Mouse (Mus musculus) MEL (cell line): Measurements from ENCODE around the gene Rbm26. TPM values are rescaled to one million over a fixed set of nuclear protein-coding genes. Genes with fewer than 3 reads are reported as not detected.

ENCODE experiments used
- DNase-seq: peaks from one replicate; pipeline ENCODE4 v3.0.0; 2011; ENCODE audit warnings: low read depth, low spot score
- H3K27ac ChIP-seq: 2 replicates; pipeline ENCODE4 v1.5.1; 2012; ENCODE audit warnings: low read depth, mild to moderate bottlenecking, control low read depth, low read length, moderate library complexity; ENCODE audit not compliant: control insufficient read depth
- H3K27me3 ChIP-seq, 2 experiments: fragments of 150-350 bp in 1 of 2; sonication (generic) in 1 of 2; 2 replicates each; pipeline ENCODE4 v1.6.1; 2012; ENCODE audit warnings: low read length in 2 of 2, mild to moderate bottlenecking in 2 of 2, improper control_type of control experiment in 1 of 2, moderate library complexity in 1 of 2; ENCODE audit not compliant: insufficient read depth in 2 of 2, control insufficient read depth in 1 of 2
- H3K36me3 ChIP-seq, 2 experiments: 2 replicates each; pipeline ENCODE4 v1.6.1; 2012 to 2014; ENCODE audit warnings: low read length in 2 of 2, improper control_type of control experiment in 1 of 2, inconsistent platforms in 1 of 2, mild to moderate bottlenecking in 1 of 2; ENCODE audit not compliant: insufficient read depth in 2 of 2, control insufficient read depth in 1 of 2
- H3K4me1 ChIP-seq, 2 experiments: fragments of 150-350 bp in 1 of 2; sonication (generic) in 1 of 2; 2 replicates each; pipeline ENCODE4 v1.6.1; 2012; ENCODE audit warnings: low read length in 2 of 2, improper control_type of control experiment in 1 of 2, mild to moderate bottlenecking in 1 of 2; ENCODE audit not compliant: insufficient read depth in 2 of 2, control insufficient read depth in 1 of 2
- H3K4me3 ChIP-seq, 2 experiments: fragments of 150-350 bp in 1 of 2; sonication (generic) in 1 of 2; 2 replicates each; pipeline ENCODE4 v1.5.1; 2012; ENCODE audit warnings: low read depth in 2 of 2, low read length in 2 of 2, mild to moderate bottlenecking in 2 of 2, moderate library complexity in 2 of 2, control low read depth in 1 of 2, improper control_type of control experiment in 1 of 2; ENCODE audit not compliant: control insufficient read depth in 1 of 2, insufficient read depth in 1 of 2
- H3K79me2 ChIP-seq: 2 replicates; pipeline ENCODE4 v1.6.1; 2012; ENCODE audit warnings: mild to moderate bottlenecking, low read length, moderate library complexity; ENCODE audit not compliant: control insufficient read depth, poor library complexity, insufficient read depth
- H3K9ac ChIP-seq: 2 replicates; pipeline ENCODE4 v1.6.1; 2012; ENCODE audit warnings: low read depth, mild to moderate bottlenecking, control low read depth, low read length, moderate library complexity; ENCODE audit not compliant: control insufficient read depth, poor library complexity, severe bottlenecking
- H3K9me3 ChIP-seq: fragments of 150-350 bp; sonication (generic); replicated peaks from 2 replicates; pipeline ENCODE4 v1.6.1; 2012; ENCODE audit warnings: mild to moderate bottlenecking, low read length, improper control_type of control experiment, moderate library complexity; ENCODE audit not compliant: insufficient read depth
- BHLHE40 ChIP-seq: IDR thresholded peaks from 2 replicates; pipeline ENCODE4 v1.6.1; 2012; ENCODE audit warnings: low read depth, mild to moderate bottlenecking, inconsistent platforms, low read length, improper control_type of control experiment, borderline replicate concordance
- CTCF ChIP-seq, 3 experiments: IDR thresholded peaks in 2 of 3; conservative IDR thresholded peaks in 1 of 3; 2 replicates each; pipeline ENCODE4 v1.5.1; 2011 to 2012; ENCODE audit warnings: low read length in 3 of 3, low read depth in 2 of 3, mild to moderate bottlenecking in 2 of 3, improper control_type of control experiment in 1 of 3, inconsistent platforms in 1 of 3, mixed read lengths in 1 of 3, moderate library complexity in 1 of 3; ENCODE audit not compliant: control insufficient read depth in 1 of 3, insufficient read depth in 1 of 3, poor library complexity in 1 of 3, severe bottlenecking in 1 of 3
- E2F4 ChIP-seq: IDR thresholded peaks from 2 replicates; pipeline ENCODE4 v1.6.1; 2011; ENCODE audit warnings: low read depth, low read length, improper control_type of control experiment, borderline replicate concordance
- ELF1 ChIP-seq: IDR thresholded peaks from 2 replicates; pipeline ENCODE4 v1.6.1; 2014; ENCODE audit warnings: low read depth, mild to moderate bottlenecking, inconsistent platforms, low read length, improper control_type of control experiment, moderate library complexity
- ETS1 ChIP-seq: IDR thresholded peaks from 2 replicates; pipeline ENCODE4 v1.6.1; 2012; ENCODE audit warnings: low read depth, mild to moderate bottlenecking, inconsistent platforms, low read length, improper control_type of control experiment, moderate library complexity
- GABPA ChIP-seq: IDR thresholded peaks from 2 replicates; pipeline ENCODE4 v1.6.1; 2012; ENCODE audit warnings: low read depth, mild to moderate bottlenecking, inconsistent platforms, low read length, improper control_type of control experiment, moderate library complexity
- MAFK ChIP-seq: IDR thresholded peaks from 2 replicates; pipeline ENCODE4 v1.6.1; 2011; ENCODE audit warnings: low read depth, mild to moderate bottlenecking, low read length, improper control_type of control experiment, borderline replicate concordance
- MAX ChIP-seq: IDR thresholded peaks from 2 replicates; pipeline ENCODE4 v1.6.1; 2011; ENCODE audit warnings: low read length, improper control_type of control experiment
- MEF2A ChIP-seq: IDR thresholded peaks from 2 replicates; pipeline ENCODE4 v1.6.1; 2014; ENCODE audit warnings: low read depth, mild to moderate bottlenecking, inconsistent platforms, low read length, improper control_type of control experiment; ENCODE audit not compliant: poor library complexity, insufficient replicate concordance, severe bottlenecking; ENCODE audit errors: extremely low read depth
- MXI1 ChIP-seq: IDR thresholded peaks from 2 replicates; pipeline ENCODE4 v1.6.1; 2011; ENCODE audit warnings: mild to moderate bottlenecking, low read depth, low read length, improper control_type of control experiment
- MYC ChIP-seq: IDR thresholded peaks from 2 replicates; pipeline ENCODE4 v1.6.1; 2011; ENCODE audit warnings: low read depth, mild to moderate bottlenecking, low read length, improper control_type of control experiment, moderate library complexity
- NELFE ChIP-seq: IDR thresholded peaks from 2 replicates; pipeline ENCODE4 v1.6.1; 2011; ENCODE audit warnings: low read depth, low read length, improper control_type of control experiment
- POLR2AphosphoS5 ChIP-seq: IDR thresholded peaks from 2 replicates; pipeline ENCODE4 v1.6.1; 2012; ENCODE audit warnings: low read depth, borderline replicate concordance, mild to moderate bottlenecking, inconsistent platforms, low read length, moderate library complexity, mixed read lengths
- RCOR1 ChIP-seq: IDR thresholded peaks from 2 replicates; pipeline ENCODE4 v1.6.1; 2012; ENCODE audit warnings: low read depth, mild to moderate bottlenecking, inconsistent platforms, low read length, improper control_type of control experiment
- SIN3A ChIP-seq: IDR thresholded peaks from 2 replicates; pipeline ENCODE4 v1.6.1; 2012; ENCODE audit warnings: low read length, improper control_type of control experiment, inconsistent platforms
- SMC3 ChIP-seq: IDR thresholded peaks from 2 replicates; pipeline ENCODE4 v1.6.1; 2011; ENCODE audit warnings: low read depth, low read length, improper control_type of control experiment
- TAL1 ChIP-seq: IDR thresholded peaks from 2 replicates; pipeline ENCODE4 v1.6.1; 2012; ENCODE audit warnings: mild to moderate bottlenecking, inconsistent platforms, low read length, moderate library complexity, mixed read lengths
- TBP ChIP-seq: IDR thresholded peaks from 2 replicates; pipeline ENCODE4 v1.8.0; 2011; ENCODE audit warnings: low read depth, low read length, improper control_type of control experiment
- UBTF ChIP-seq: IDR thresholded peaks from 2 replicates; pipeline ENCODE4 v1.6.1; 2012; ENCODE audit warnings: low read depth, mild to moderate bottlenecking, inconsistent platforms, low read length, improper control_type of control experiment, moderate library complexity, borderline replicate concordance; ENCODE audit not compliant: insufficient read depth
- USF1 ChIP-seq: IDR thresholded peaks from 2 replicates; pipeline ENCODE4 v1.6.1; 2014; ENCODE audit warnings: low read depth, mild to moderate bottlenecking, inconsistent platforms, low read length, improper control_type of control experiment, moderate library complexity
- ZC3H11A ChIP-seq: IDR thresholded peaks from 2 replicates; pipeline ENCODE4 v1.6.1; 2012; ENCODE audit warnings: low read depth, mild to moderate bottlenecking, inconsistent platforms, low read length, improper control_type of control experiment
- ZMIZ1 ChIP-seq: IDR thresholded peaks from 2 replicates; pipeline ENCODE4 v1.6.1; 2012; ENCODE audit warnings: low read depth, mild to moderate bottlenecking, inconsistent platforms, low read length, improper control_type of control experiment, moderate library complexity
- ZNF384 ChIP-seq: IDR thresholded peaks from 2 replicates; pipeline ENCODE4 v1.6.1; 2012; ENCODE audit warnings: low read depth, mild to moderate bottlenecking, inconsistent platforms, low read length, improper control_type of control experiment
- polyA plus RNA-seq, 2 experiments: library from polyadenylated mRNA; stranded (reverse) in 1 of 2; unstranded in 1 of 2; fragments of >175 nt in 1 of 2; fragments of >200 nt in 1 of 2; gene quantifications; 2 replicates each; pipeline versions ENCODE4 v1.2.1 to v1.2.4; 2012; ENCODE audit warnings: low replicate concordance in 2 of 2, low read depth in 1 of 2; ENCODE audit not compliant: insufficient read length in 2 of 2, insufficient read depth in 1 of 2, missing spikeins in 1 of 2
- total RNA-seq: library from RNA; depleted of rRNA; stranded (reverse); fragments of 300-350 nt; gene quantifications from 2 replicates; pipeline ENCODE4 v1.2.3, GENCODE M21; 2012

Gene Rbm26
- total and polyA plus RNA-seq, 3 experiments: 27.7 to 55.9 (median 47.8) TPM

GRCm38 (mm10) chr14:105064243-105064642, 112.9 kb downstream of the Rbm26 start:
- H3K27ac ChIP-seq: no peak overlapping the region
- H3K79me2 ChIP-seq: no peaks in the 10 kb centered on the region
- H3K9me3 ChIP-seq: no peaks in the 10 kb centered on the region
- H3K4me1 ChIP-seq: no peaks in the 10 kb centered on the region
- H3K4me3 ChIP-seq: no peak overlapping the region
- peaks cover 0 to 2% of the 10 kb centered on the region in 2 experiments; a peak in 2 of 4 replicates for H3K27me3 ChIP-seq
- no peak for DNase-seq
- H3K36me3 ChIP-seq: no peaks in the 10 kb centered on the region
- no peak overlapping the region for H3K9ac ChIP-seq
- no peak for TF ChIP-seq USF1
- TF ChIP-seq MAFK: no peak
- no peak for TF ChIP-seq ETS1
- TF ChIP-seq MEF2A: no peak
- TF ChIP-seq E2F4: no peak
- TF ChIP-seq BHLHE40: no peak
- no peak for TF ChIP-seq RCOR1
- no peak for TF ChIP-seq MXI1

GRCm38 (mm10) chr14:105061230-105061629, 115.9 kb downstream of the Rbm26 start:
- DNase-seq: no peak
- H3K27ac ChIP-seq: no peak overlapping the region
- H3K9ac ChIP-seq: no peak overlapping the region

GRCm38 (mm10) chr14:105057934-105058333, 119.2 kb downstream of the Rbm26 start:
- Histone ChIP-seq H3K9ac (no peak overlapping the region), H3K27ac (no peak overlapping the region)

More at GRCm38 (mm10) chr14:105061230-105061629, 115.9 kb downstream of the Rbm26 start:
- Histone ChIP-seq H3K9me3 (no peaks in the 10 kb centered on the region), H3K4me1 (no peaks in the 10 kb centered on the region), H3K27me3 (peaks cover 0 to 2% of the 10 kb centered on the region in 2 experiments; a peak in 2 of 4 replicates), H3K36me3 (no peaks in the 10 kb centered on the region), H3K79me2 (no peaks in the 10 kb centered on the region), H3K4me3 (no peak overlapping the region)
- TF ChIP-seq ZC3H11A (no peak), MYC (no peak), ZMIZ1 (no peak), BHLHE40 (no peak)

More at GRCm38 (mm10) chr14:105057934-105058333, 119.2 kb downstream of the Rbm26 start:
- H3K4me3 ChIP-seq: no peak overlapping the region
- H3K36me3 ChIP-seq: no peaks in the 10 kb centered on the region
- H3K79me2 ChIP-seq: no peaks in the 10 kb centered on the region
- no peaks in the 10 kb centered on the region for H3K9me3 ChIP-seq
- TF ChIP-seq CTCF (IDR thresholded peaks at IDR 0.05 in 2 of 3, conservative IDR thresholded peaks at IDR 0.05 in 1 of 3; ENCODE audit: control insufficient read depth in 1 of 3, insufficient read depth in 1 of 3, low read depth in 2 of 3, low read length in 3 of 3, poor library complexity in 1 of 3, severe bottlenecking in 1 of 3) (no peak), USF1 (no peak), ETS1 (no peak), ELF1 (no peak), ZNF384 (no peak), E2F4 (no peak), POLR2AphosphoS5 (no peak), GABPA (no peak), ZMIZ1 (no peak), MXI1 (no peak), UBTF (no peak), MEF2A (no peak), SMC3 (no peak), TBP (no peak), TAL1 (no peak), MYC (no peak), MAX (no peak), SIN3A (no peak), NELFE (no peak)
- DNase-seq: no peak
- no peaks in the 10 kb centered on the region for H3K27me3 ChIP-seq
- H3K4me1 ChIP-seq: no peaks in the 10 kb centered on the region
